Comparison of ENCODE assay signal across 11 mouse cellular contexts in the genomic region with DNA sequence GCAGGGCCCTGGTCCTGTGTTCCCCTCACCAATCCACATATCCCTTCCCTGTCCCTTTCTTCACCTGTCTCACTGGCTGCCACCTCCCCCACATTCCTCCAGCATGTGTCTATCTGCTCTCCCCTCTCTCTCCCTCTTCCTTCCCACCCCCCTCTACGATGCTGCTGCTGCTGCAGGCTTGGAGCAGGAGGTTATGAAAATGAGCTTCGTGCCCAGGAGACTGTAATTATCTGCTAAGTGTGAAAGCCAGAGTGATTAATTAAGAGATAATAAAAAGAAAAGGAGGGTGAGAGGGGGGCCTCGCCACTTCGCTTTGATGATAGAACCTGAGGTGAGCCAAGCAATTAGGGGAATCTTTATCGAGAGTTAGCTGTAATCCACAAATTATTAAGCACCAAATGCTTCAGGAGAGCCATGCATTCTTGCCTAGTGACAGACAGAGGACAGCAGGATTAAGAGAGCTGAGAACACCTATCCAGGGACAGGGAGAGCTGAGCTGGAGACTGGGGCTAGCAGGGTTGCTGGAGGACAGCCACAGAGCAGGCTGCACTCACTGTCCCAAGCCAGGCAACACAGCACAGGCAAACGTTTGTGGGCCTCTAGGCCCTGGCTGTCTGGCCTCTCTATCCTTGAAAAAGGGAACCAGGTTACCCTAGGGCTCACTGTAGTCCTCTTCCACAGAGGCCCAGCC. TPM values are rescaled to one million over a fixed set of nuclear protein-coding genes. Genes with fewer than 3 reads are reported as not detected.
DNase-seq lines count a peak whose midpoint lies in the region; ATAC-seq and TF ChIP-seq lines count a peak whose summit lies in the region.
"Had no signal": no experiment of that assay in that cellular context is flagged by ENCODE, and none has a peak within 500 bp of the region (broad histone marks: within the 10 kb centered on the region; RNA-seq: fewer than 3 reads in every experiment).

No protein-coding gene starts in this region.

- no peaks in the 10 kb centered on the region for H3K9me3 ChIP-seq in heart, embryonic 14.5 days (ENCODE audit: control insufficient read depth, low read length)
- no peaks in the 10 kb centered on the region for H3K9me3 ChIP-seq in forebrain, embryonic 11.5 days (ENCODE audit: control insufficient read depth, low read length)
- no peaks in the 10 kb centered on the region for H3K9me3 ChIP-seq in hindbrain, postnatal 0 days (ENCODE audit: low read length)

- peaks cover 16% of the 10 kb centered on the region for H3K36me3 ChIP-seq in heart, embryonic 14.5 days (ENCODE audit: control insufficient read depth, insufficient read depth, low read length)
- H3K36me3 ChIP-seq in forebrain, embryonic 11.5 days (ENCODE audit: control insufficient read depth, insufficient read depth, low read length) = no peaks in the 10 kb centered on the region
- H3K36me3 ChIP-seq in hindbrain, postnatal 0 days (ENCODE audit: insufficient read depth, low read length) = no peaks in the 10 kb centered on the region

- H3K4me1 ChIP-seq in heart, embryonic 14.5 days (ENCODE audit: control insufficient read depth in 2 of 2, insufficient read depth in 2 of 2, low read length in 2 of 2) = peaks cover 47 to 78% of the 10 kb centered on the region in 2 experiments
- H3K4me1 ChIP-seq in forebrain, embryonic 11.5 days (replicated peaks; ENCODE audit: control insufficient read depth, insufficient read depth, low read length) = peaks cover 42% of the 10 kb centered on the region
- H3K4me1 ChIP-seq in hindbrain, postnatal 0 days (ENCODE audit: insufficient read depth, low read length) = peaks cover 25% of the 10 kb centered on the region

- H3K27ac ChIP-seq in heart, embryonic 14.5 days (replicated peaks in 1 of 2; ENCODE audit: control insufficient read depth in 1 of 2, insufficient read depth in 1 of 2, low read depth in 2 of 2, low read length in 2 of 2) = peak overlapping the region in 1 of 2 experiments; percentile 1; a peak in 1 of 4 replicates
- H3K27ac ChIP-seq in forebrain, embryonic 11.5 days (ENCODE audit: low read depth, low read length) = peak overlapping the region; percentile 60
- H3K27ac ChIP-seq in hindbrain, postnatal 0 days = peak overlapping the region; percentile 51; the same call in 1 of the 2 replicates

- no peak overlapping the region for H3K4me3 ChIP-seq in heart, embryonic 14.5 days (ENCODE audit: control insufficient read depth in 1 of 2, insufficient read depth in 1 of 2, low read depth in 1 of 2, low read length in 2 of 2)
- H3K4me3 ChIP-seq in forebrain, embryonic 11.5 days (ENCODE audit: low read depth, low read length) = no peak overlapping the region
- H3K4me3 ChIP-seq in hindbrain, postnatal 0 days (ENCODE audit: low read length) = no peak overlapping the region

- no peak overlapping the region for H3K4me2 ChIP-seq in heart, embryonic 14.5 days (ENCODE audit: low read length)
- no peak overlapping the region for H3K4me2 ChIP-seq in forebrain, embryonic 11.5 days (ENCODE audit: low read depth, low read length, severe bottlenecking)
- H3K4me2 ChIP-seq in hindbrain, postnatal 0 days (ENCODE audit: low read depth, low read length) = no peak overlapping the region

- TF ChIP-seq CTCF in hindbrain, postnatal 0 days (IDR thresholded peaks at IDR 0.05; ENCODE audit: low read depth) = no peak

- no peaks in the 10 kb centered on the region for H3K27me3 ChIP-seq in heart, embryonic 14.5 days (ENCODE audit: control insufficient read depth, insufficient read depth, low read length)
- H3K27me3 ChIP-seq in forebrain, embryonic 11.5 days (ENCODE audit: control insufficient read depth, insufficient read depth, low read length) = no peaks in the 10 kb centered on the region
- no peaks in the 10 kb centered on the region for H3K27me3 ChIP-seq in hindbrain, postnatal 0 days (ENCODE audit: insufficient read depth, low read length)
- H3K27me3 ChIP-seq: Patski had no signal

- ATAC-seq in heart, embryonic 14.5 days (ENCODE audit: insufficient number of reproducible peaks, insufficient read depth, low FRiP score, low read depth) = no peak
- ATAC-seq in forebrain, embryonic 11.5 days (replicated peaks; ENCODE audit: low FRiP score) = peak; percentile 65
- ATAC-seq in hindbrain, postnatal 0 days = peak; percentile 74
- ATAC-seq in monocyte, adult 5-6 weeks (replicated peaks; ENCODE audit: insufficient number of reproducible peaks, low FRiP score, low TSS enrichment, poor library complexity, severe bottlenecking) = 0 out of 2 replicates have a peak, but pooled peaks have one; percentile 22
- ATAC-seq: Patski had no signal

- H3K9ac ChIP-seq in heart, embryonic 14.5 days (ENCODE audit: low read length) = 0 out of 2 replicates have a peak overlapping the region, but pooled peaks have one; percentile 25
- H3K9ac ChIP-seq in forebrain, embryonic 11.5 days (ENCODE audit: low read length) = peak overlapping the region; percentile 23; the same call in 1 of the 2 replicates
- H3K9ac ChIP-seq in hindbrain, postnatal 0 days (replicated peaks; ENCODE audit: low read length) = 0 out of 2 replicates have a peak overlapping the region, but pooled peaks have one; percentile 22

- DNase-seq in heart, adult 18-20 months = no peak
- no peak for DNase-seq in forebrain, embryonic 11.5 days (ENCODE audit: low spot score)
- peak; percentile 72 for DNase-seq in hindbrain, postnatal 0 days (ENCODE audit: low spot score)
- no peak for DNase-seq in spleen, adult 18-20 months
- no peak for DNase-seq in urinary bladder, postnatal 4 days (ENCODE audit: low spot score in 2 of 2)
- no peak for DNase-seq in right cerebral cortex, postnatal 14 days
- DNase-seq: kidney, postnatal 10 days; lung, adult 18-20 months had no signal

- WGBS in heart, embryonic 14.5 days = 37% methylated on average over 6 of the region's 6 CpGs
- 32% methylated on average over 6 of the region's 6 CpGs for WGBS in forebrain, embryonic 11.5 days
- 33% methylated on average over 6 of the region's 6 CpGs for WGBS in hindbrain, postnatal 0 days

RNA-seq across cellular contexts. Expression of gene Kirrel, which starts 13.6 kb away (rescaled TPM):
- 6.1 and 7.3 TPM in 2 replicates for polyA plus RNA-seq in heart, embryonic 14.5 days (2014; fragmentation: Nextera tagmentation; extraction: Ambion mirVana)
- 1 to 10 TPM; 5.4 to 6.3 TPM for total RNA-seq in heart, adult 18-20 months (2021)
- polyA plus RNA-seq in forebrain, embryonic 11.5 days (2014; fragmentation: Nextera tagmentation; extraction: Ambion mirVana) = 10.2 and 10.6 TPM in 2 replicates
- total RNA-seq in hindbrain, postnatal 0 days (2014; rRNA removed) = 7.2 and 11.3 TPM in 2 replicates
- 2.9 and 3.2 TPM in 2 replicates for polyA plus RNA-seq in hindbrain, postnatal 0 days (2015; fragmentation: Nextera tagmentation; extraction: Ambion mirVana)
- total RNA-seq in monocyte, adult 5-6 weeks (2017) = not detected in 3 replicates
